8 mouse cellular contexts compared by ENCODE assay signal in genomic region chr17:47630678-47631065, GRCm38 (mm10). TPM values are rescaled to one million over a fixed set of nuclear protein-coding genes. Genes with fewer than 3 reads are reported as not detected.
DNase-seq lines count a peak whose midpoint lies in the region; ATAC-seq lines count a peak whose summit lies in the region.

Gene Usp49 (plus strand): TSS chr17:47630690.

- no peaks in the 10 kb centered on the region for H3K27me3 ChIP-seq in hindbrain, embryonic 10.5 days (ENCODE audit: insufficient read depth, poor library complexity, severe bottlenecking)
- no peaks in the 10 kb centered on the region for H3K27me3 ChIP-seq in midbrain, embryonic 12.5 days

- no peak for DNase-seq in left cerebral cortex, adult 8-10 months (ENCODE audit: low spot score in 2 of 2)
- no peak for DNase-seq in left cerebral cortex, adult 9 months (ENCODE audit: low spot score in 2 of 2)
- no peak for DNase-seq in hindbrain, embryonic 10.5 days (ENCODE audit: low spot score)
- DNase-seq in cerebellum, postnatal 4 days (ENCODE audit: low spot score in 2 of 2): no peak
- DNase-seq in thymus, postnatal 4 days: no peak
- no peak for DNase-seq in right cerebral cortex, adult 18-20 months

- H3K4me1 ChIP-seq in hindbrain, embryonic 10.5 days (replicated peaks): peaks cover 42% of the 10 kb centered on the region
- peaks cover 33% of the 10 kb centered on the region for H3K4me1 ChIP-seq in midbrain, embryonic 12.5 days

- no peaks in the 10 kb centered on the region for H3K9me3 ChIP-seq in hindbrain, embryonic 10.5 days
- H3K9me3 ChIP-seq in midbrain, embryonic 12.5 days: no peaks in the 10 kb centered on the region

- H3K27ac ChIP-seq in hindbrain, embryonic 10.5 days: peak within 1 kb of the TSS; percentile 95
- H3K27ac ChIP-seq in midbrain, embryonic 12.5 days (replicated peaks): peak within 1 kb of the TSS; percentile 94

- 2% methylated on average over 3 of the region's 3 CpGs for WGBS in hindbrain, embryonic 10.5 days
- 0% methylated on average over 3 of the region's 3 CpGs for WGBS in midbrain, embryonic 12.5 days

- peak within 1 kb of the TSS; percentile 83 for H3K9ac ChIP-seq in midbrain, embryonic 12.5 days (replicated peaks)

- no peak for ATAC-seq in common myeloid progenitor, adult 5-6 weeks (replicated peaks; ENCODE audit: low read depth, poor library complexity, severe bottlenecking)
- ATAC-seq in midbrain, embryonic 12.5 days (ENCODE audit: low FRiP score, low read depth): no peak

- peak within 1 kb of the TSS; percentile 75 for H3K4me2 ChIP-seq in midbrain, embryonic 12.5 days (replicated peaks)

- H3K36me3 ChIP-seq in hindbrain, embryonic 10.5 days: peaks cover 20% of the 10 kb centered on the region
- H3K36me3 ChIP-seq in midbrain, embryonic 12.5 days: peaks cover 13% of the 10 kb centered on the region

- H3K4me3 ChIP-seq in hindbrain, embryonic 10.5 days: peak within 1 kb of the TSS; percentile 80
- H3K4me3 ChIP-seq in midbrain, embryonic 12.5 days: peak within 1 kb of the TSS; percentile 79

RNA-seq across cellular contexts. Expression of gene Usp49, which starts in this region (rescaled TPM):
- 10 to 100 TPM; 10.2 to 13.4 (median 11.6) TPM for total RNA-seq in left cerebral cortex, adult 8-10 months (2022)
- 4.9 and 11.4 TPM in 2 replicates for total RNA-seq in common myeloid progenitor, adult 5-6 weeks (2017)
- polyA plus RNA-seq in hindbrain, embryonic 10.5 days (2016; fragmentation: Nextera tagmentation; extraction: Ambion mirVana): 6.7 and 8.4 TPM in 2 replicates
- 10.5 and 11.9 TPM in 2 replicates for polyA plus RNA-seq in midbrain, embryonic 12.5 days (2016; fragmentation: Nextera tagmentation; extraction: Ambion mirVana)
